Mouse (Mus musculus): ENCODE measurements at regions not wholly inside any gene's neighbourhood (a gene's known extent, or its start where the extent isn't known, plus 50 kb on each side); places are given as distances from the start of the nearest gene placed in this dataset.
"Not testable (repeated sequence)": the region's sequence is repeated elsewhere in the genome, so short reads cannot be mapped to it uniquely, and the experiment has no call there.

DNA sequence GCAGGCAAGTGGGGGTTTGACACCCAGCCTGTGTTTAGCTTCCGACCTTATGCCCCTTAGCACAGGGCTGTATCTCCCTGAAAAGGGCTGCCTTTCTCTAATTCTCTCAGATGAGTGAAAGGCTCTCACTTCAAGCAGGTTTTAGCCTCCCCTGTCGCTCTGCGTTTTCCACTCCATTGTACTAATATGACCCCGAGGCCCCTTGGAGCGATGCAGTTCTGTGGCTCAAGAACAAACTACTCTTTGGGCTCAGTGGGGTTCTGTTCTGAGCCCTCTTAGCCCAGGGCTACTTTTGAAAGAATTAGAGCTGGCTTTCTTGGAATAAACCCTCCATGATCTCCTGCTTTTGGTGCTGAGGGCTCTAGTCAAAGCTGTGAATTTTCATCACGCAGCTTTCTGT, 53.4 kb upstream of the Castor2 start:
- ATAC-seq (replicated peaks; ENCODE audit: low read depth, poor library complexity, severe bottlenecking): no peak

DNA sequence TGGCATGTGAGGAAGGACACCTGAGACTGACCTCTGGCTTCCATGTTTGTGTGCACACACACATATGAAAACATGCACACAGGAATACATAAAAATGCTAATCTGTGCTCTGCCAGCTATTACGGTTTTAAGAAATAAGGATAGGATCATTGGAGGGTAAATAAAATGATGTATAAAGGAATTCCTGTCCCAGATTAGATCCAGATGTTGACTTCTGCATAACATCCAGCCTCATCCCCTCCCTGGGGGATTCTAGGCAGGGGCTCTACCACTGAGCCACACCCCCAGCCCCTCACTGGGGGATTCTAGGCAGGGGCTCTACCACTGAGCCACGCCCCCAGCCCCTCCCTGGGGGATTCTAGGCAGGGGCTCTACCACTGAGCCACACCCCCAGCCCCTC, 56.6 kb upstream of the Castor2 start:
- ATAC-seq (replicated peaks; ENCODE audit: low read depth, poor library complexity, severe bottlenecking): not testable (repeated sequence)

DNA sequence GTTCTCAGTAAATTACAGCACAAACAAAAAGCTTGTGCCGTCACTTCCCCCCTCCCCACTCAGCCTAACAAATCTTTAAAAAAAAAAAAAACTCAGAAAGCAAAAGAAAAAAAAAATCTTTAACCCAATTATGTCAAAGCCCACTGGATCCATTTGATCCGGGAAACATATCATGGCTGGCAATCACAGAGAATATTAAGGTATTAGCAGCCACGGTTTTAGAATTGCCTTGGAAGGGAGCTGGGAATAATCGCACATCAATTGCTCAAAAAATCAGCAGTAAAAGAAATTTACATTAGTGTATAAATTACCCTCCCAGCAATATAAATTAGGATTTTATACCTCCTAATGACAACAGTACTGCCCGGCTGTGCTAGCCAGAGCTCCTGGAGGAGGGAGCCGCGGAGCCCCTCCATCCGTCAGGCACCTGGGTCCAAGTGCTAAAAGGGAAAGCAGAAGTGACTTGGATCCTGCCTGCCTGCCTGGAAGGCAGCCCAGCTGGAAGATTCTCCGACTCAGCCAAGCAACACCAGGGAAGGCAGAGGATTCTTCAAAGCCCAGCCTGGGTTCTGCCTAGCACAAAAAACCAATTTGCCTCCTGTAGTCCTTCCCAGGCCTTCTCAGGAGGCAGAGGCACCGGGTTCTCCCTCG, 72.1 kb upstream of the Castor2 start:
- no peak for ATAC-seq (replicated peaks; ENCODE audit: low read depth, poor library complexity, severe bottlenecking)

DNA sequence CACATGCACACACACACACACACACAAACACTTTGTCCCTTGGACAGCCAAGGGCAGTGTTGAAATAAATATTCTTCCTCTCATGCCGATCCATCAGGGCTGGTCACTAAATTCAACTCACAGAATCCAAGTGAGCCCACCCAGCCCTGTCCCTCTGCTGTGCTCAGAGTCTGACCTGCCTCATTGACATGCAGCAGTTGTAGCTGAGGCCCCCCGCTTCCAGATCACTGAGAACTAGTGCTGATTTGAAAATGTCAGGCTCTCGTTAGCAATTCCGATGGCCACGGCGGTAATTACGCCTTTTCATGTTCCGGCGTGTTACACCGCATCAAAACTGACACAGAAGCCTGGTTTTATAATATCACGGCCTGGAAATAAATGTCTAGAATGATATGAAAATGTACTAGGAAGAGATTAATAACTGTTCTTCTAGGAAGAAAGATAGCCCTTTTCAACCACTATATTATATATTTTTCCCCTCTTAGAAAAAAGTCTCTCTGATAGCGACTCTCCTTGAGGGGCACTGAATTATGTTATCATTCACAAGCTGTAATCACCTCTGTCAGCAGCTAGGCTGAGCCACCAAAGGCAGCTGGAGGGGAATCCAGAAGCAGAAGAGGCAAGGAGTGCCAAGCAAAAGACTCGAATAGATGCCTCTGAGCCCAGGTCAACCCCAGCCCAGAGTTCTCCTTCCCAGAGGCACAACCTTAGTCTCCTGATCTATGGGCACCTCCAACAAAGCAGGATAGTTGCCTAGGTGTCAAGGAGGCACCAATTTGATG, 79.7 kb upstream of the Castor2 start:
- no peak for ATAC-seq (replicated peaks; ENCODE audit: low read depth, poor library complexity, severe bottlenecking)

DNA sequence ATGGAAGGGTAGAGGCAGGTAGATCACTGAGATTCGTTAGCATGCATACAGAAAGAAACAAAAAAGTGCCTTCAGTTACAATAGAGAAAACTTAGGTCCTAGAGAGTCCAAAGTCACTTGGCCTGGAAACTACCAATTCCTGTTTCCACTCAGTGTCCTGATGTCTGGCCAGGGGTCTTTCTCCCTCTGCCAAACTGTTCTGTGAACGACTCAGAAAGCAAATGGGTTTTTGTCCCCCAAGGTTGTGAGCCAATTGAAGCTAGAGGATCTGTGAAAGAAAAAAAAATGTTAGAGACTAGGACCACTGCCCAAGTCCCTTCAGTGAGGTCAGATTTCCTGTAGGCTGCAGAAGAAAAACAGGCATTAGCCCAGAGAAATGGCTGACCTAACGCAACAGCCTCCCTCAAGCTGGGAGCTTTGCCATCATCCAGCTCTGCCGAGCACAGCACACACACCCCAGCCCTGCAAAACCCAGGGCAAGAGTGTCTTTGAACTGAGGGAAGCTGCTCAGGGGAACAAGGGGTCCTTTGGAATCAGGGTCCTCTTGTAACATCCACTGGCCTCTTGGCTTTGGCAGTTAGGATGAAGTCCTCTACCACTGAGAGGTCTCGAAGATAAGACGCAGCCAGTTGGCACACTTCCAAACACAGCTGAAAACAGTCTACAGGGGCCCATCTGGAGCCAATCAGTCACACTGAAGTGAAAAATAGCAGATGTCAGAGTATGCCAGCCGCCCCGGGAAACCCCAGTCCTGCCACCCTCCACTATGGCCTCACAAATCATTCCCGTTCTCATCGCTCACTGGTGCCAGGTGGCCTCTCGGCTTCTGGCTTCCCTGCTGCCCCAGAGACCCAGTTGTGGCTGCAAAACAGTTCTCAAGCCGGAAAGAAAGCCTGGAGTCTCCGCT, 85.0 kb upstream of the Castor2 start:
- 0 out of 2 replicates have a peak, but pooled peaks have one; percentile 18 for ATAC-seq (replicated peaks; ENCODE audit: low read depth, poor library complexity, severe bottlenecking)

DNA sequence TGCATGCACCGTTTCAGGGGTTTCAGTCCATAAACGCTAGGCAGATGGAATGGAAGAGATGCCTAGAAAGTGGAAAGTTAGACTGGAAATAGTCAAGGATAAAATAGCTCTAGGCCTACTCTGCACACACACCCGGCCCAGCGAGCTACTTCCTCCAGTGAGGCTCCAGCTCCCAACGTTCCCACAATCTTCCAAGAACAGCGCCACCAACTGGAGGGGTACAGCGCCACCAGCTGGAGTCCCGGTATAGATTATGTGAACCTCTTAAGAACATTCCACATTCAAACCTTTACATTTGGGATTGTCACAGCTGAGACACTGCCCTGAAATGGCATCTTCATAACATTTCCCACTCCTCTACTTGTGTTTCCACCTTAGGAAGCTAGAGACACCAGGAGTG, 86.3 kb upstream of the Castor2 start:
- no peak for ATAC-seq (replicated peaks; ENCODE audit: low read depth, poor library complexity, severe bottlenecking)

DNA sequence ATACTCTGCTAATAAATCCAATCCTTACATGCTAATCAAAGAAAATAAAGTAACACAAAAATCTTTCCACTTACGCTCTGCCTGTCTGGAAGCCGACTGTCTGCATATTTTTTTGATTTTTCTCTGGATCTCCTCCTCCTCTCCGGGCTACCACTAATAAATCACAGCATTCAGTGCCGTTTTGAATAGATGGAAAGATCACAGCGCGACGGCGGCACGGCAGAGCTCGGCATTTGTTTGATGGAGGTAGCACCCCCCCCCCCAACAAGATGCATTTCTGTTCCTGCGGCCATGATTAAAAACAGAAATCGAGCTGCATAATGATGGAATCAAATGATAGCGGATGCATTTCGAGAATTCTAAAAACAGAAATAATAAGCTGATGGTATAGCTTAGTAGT, 89.7 kb upstream of the Castor2 start:
- no peak for ATAC-seq (replicated peaks; ENCODE audit: low read depth, poor library complexity, severe bottlenecking)

DNA sequence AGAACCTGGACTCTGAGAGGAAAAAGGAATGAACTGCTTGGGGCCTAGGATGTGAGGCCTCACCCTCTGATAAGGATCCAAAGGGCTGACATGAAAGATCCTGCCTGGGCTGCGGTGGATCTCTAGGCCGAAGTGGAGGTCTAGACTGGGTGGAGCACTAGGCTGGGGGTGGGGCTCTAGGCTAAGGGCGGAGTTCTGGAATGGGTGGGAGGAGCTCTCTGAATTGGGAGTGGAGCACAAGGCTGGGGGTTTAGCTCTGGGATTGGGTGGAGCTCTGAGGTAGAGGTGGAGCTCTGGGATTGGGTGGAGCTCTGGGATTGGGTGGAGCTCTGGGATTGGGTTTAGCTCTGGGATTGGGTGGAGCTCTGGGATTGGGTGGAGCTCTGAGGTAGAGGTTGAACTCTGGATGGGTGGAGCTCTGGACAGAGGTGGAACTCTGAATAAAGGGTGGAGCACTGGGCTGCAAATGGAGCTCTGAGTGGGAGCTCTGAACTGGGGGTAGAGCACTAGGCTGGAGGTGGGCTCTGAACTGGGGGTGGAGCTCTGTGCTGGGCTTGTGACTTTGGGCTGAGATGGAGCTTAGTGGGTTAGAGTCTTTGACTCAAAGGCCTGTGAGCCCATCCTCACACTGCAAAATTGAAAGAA, 92.3 kb upstream of the Castor2 start:
- peak; percentile 76 for ATAC-seq (replicated peaks; ENCODE audit: low read depth, poor library complexity, severe bottlenecking)

DNA sequence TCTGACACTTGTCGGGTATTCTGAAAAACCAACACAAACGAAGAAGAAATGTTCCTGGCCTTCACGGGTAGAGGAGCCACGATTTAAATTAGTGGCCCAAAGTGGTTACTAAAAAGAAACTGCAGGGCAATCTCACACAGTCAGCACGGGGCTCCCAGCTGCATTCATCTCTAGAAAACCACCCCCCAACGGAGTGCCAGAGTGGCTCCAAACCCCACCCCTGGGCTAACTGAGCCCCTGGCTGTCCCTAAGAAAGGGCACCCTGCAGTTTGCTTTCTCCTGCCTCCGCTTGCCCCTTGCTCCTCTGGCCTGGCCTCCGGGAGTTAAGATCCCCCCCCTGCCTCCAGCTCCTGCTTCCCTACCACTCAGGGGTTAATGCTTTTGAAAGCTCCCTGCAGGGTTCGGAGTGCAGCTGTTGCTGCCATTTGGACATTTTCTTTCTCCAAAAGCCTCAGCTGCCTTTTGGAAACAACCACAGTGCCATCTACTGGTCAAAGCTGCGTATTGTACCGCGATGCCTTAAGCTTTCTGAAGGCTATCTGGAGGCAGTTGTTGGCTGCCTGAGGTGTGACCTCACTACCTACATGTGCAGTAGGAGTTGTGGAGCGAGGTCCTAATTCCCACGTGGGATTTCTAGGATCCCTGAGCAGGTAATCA, 92.9 kb upstream of the Castor2 start:
- peak; percentile 89 for ATAC-seq (replicated peaks; ENCODE audit: low read depth, poor library complexity, severe bottlenecking)

DNA sequence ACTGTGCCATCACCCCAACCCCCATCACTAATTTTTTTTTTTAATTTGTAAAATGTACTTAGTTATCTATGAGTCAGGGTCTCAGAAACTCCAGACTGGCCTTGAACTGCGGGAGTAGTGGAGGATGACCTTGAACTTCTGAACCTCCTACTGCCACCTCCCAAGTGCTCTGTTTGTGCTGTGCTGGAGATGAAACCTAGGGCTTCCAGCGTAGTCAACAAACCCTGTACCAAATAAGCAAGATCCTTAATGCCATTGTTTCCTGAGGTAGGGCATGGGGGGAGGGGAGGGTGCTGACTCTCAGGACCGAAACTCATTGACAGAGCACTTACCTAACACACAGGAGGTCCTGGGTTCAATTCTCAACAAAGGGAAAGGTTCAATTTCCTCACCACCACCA, 93.5 kb upstream of the Castor2 start:
- no peak for ATAC-seq (replicated peaks; ENCODE audit: low read depth, poor library complexity, severe bottlenecking)

DNA sequence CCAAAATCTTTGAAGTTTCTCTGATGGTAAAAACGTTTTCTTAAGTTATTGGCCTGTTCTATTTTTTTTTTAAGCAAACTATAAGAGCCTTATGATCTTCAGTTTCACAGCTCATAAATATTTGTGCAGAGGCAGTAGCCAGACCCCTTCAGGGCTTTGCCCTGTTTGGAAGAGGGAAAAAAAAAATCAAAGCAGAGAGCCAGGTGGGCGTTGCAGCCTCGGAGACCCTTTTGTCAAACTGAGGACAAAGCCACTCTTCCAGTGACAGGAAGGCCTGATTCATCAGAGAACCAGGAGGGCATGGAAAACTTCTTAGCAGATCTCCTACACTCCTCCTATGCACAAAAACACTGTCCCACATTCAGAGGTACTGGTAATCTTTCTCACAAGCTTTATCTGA, 99.4 kb upstream of the Castor2 start:
- no peak for ATAC-seq (replicated peaks; ENCODE audit: low read depth, poor library complexity, severe bottlenecking)

DNA sequence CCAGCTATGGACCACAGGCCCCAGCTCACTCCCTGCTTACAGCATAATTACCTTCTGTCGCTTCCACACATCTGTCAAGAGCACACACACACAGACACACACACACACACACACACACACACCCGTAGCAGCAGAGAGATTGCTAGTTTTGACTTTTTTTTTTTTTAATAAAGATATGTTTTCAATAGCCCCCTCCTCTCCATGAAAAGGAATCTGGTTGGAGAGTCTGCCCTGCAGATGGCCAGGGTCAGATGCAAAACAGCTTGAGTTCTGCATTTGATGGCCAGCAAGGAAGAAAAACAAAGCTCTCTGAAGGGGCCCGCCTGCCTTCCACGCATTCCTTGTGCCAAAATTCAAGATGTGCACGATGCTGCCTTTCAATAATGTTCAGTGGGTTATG, 99.8 kb upstream of the Castor2 start:
- no peak for ATAC-seq (replicated peaks; ENCODE audit: low read depth, poor library complexity, severe bottlenecking)

DNA sequence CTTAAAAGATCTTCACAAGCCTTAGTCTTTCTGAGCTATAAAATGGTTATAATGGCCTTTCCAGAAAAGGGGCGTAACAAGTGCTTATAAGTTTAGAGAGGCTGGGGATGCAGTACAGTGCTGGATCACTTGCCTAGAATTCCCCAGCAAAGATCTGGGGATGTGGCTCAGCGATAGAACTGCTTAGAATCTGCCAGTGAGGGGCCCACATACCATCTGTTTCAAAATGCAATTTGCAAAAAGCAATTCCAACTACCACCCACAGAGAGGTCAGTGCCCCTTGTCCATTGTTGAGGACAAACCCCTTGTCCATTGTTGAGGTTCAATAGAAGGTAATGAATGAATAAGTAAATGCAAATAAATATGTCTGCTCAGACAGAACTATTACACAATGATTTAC, 107.5 kb upstream of the Castor2 start:
- ATAC-seq (replicated peaks; ENCODE audit: low read depth, poor library complexity, severe bottlenecking): no peak

DNA sequence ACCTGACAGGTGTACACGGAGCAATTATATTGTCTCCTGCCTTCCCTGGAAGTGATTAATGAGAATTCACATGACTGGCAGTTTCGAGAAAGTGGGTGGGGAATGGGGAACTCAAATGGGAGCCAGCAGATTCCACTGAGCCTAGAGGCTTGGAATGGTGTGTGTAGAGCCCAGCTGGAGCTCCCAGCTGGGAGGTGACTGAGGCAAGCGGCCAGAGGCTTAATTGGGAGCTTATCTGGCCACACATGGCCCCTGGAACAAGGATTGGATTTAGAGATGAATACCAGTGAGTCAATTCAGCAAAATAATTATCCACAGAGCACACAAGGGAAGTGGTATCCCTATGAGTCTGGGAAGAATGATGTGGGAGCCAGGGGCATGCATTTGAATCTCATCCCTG, 108.0 kb upstream of the Castor2 start:
- no peak for ATAC-seq (replicated peaks; ENCODE audit: low read depth, poor library complexity, severe bottlenecking)

DNA sequence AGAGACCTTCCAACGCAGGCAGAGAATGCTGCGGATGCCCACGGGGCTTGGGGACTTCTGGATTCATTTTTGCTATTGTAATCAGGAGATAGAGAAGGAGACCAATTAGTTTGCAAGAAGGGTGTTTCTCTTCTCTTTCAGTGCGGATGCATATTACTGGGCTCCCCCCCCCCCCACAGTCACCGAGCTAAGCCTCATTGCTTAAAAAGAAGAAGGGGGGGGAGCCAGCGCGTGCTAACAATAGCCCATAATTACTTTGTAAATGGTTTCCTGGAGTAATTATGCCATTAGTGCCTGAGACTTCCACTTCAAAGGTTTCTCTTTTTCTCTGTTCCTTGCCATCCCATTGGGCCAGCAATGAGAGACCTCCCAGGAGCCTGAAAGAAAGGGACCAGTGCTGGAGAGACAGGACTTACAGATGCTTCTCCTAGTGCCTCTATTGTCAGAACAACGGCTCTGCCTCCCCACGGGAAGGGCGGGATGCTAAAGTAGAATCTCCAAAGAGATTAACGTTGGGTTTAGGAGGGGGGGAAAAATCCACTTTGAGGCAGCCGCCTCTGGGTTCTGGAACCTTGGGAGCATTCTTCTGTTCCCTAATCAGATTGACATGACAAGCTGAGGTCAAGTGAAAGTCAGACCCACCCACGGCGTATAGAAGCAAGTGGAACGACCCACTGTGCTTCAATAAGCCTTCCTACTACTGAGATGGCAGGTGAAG, 116.1 kb upstream of the Castor2 start:
- ATAC-seq (replicated peaks; ENCODE audit: low read depth, poor library complexity, severe bottlenecking): no peak

DNA sequence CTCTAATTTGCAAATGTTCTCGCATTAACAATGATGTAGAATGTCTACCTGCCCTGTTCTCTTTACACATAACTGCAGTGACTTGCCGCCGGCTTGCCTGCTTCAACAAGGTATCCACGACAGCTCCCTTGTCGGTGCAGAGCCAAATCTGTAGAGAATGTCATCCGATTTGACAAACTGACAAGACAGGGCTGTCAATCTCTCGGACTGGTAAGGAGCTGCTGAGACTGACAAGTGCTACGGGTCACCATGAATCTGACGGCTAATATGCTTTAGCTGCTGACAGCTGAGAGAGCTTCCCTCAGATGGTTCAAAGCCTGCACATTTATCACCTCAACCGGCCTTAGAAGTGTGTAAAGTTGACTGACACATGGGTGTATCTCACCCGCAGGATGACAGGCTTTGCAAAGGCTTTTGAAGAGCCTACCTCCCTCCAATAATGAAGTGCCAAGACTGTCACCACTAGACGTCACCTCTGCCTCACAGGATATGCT, 129.0 kb upstream of the Castor2 start:
- no peak for ATAC-seq (replicated peaks; ENCODE audit: low read depth, poor library complexity, severe bottlenecking)

DNA sequence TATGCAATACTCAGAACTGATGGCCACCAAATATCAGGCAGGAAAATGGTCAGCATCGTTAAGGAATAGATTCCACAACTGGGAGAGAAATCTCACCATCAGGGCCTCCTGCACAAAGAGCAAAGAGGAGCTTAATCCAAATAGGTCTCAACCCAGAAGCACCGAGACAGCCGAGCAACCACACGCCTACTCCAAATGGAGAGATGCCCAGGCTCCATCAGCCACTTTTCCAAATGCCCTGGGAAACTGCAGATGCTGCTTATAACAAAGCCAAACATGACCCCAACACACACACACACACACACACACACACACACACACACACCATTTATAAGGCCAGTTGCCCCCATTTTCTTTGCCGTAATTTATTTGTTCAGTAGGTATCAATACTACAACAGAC, 136.2 kb upstream of the Castor2 start:
- no peak for ATAC-seq (replicated peaks; ENCODE audit: low read depth, poor library complexity, severe bottlenecking)

DNA sequence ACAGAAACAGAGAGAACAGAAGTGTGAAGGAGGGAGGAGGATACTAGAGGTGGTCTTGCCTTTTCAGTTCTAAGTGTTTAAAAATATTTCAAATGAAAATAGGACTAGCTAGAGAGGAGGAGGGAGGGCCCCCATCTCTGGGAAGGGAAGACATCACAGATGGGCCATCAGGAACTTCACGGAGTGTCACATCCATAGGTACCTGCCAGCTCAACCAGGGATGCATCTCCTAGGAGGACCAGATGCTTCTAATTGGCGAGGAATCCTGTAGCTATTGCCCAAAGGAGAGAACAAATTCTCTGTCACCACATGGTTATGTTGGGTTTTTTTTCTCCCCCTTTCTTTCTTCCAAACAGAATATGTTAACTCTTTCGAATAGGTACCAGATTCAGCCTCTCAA, 158.7 kb upstream of the Castor2 start:
- no peak for ATAC-seq (replicated peaks; ENCODE audit: low read depth, poor library complexity, severe bottlenecking)

DNA sequence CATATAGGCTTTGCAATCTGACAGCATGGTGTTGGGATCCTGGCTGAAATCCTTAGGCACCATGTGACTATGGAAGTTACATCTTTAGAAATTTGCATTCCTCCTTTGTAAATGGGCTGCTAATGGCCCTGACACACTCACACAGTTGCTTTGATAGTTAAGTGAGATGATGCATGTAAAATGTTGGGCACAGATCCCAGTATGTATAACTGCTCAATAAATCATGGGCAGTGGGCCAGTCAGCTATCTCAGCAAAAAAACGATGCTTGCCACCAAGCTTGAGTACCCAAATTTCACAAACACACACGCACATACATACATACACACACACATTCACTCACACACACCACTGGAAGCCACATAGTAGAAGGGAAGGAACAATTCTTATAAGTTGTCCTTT, 159.5 kb upstream of the Castor2 start:
- ATAC-seq (replicated peaks; ENCODE audit: low read depth, poor library complexity, severe bottlenecking): no peak
